Mouse (Mus musculus): ENCODE data around the gene Taf10. TPM values are rescaled to one million over a fixed set of nuclear protein-coding genes. Genes with fewer than 3 reads are reported as not detected.

Taf10 gene
- polyA plus RNA-seq, 1 experiment, result 210 TPM

DNA sequence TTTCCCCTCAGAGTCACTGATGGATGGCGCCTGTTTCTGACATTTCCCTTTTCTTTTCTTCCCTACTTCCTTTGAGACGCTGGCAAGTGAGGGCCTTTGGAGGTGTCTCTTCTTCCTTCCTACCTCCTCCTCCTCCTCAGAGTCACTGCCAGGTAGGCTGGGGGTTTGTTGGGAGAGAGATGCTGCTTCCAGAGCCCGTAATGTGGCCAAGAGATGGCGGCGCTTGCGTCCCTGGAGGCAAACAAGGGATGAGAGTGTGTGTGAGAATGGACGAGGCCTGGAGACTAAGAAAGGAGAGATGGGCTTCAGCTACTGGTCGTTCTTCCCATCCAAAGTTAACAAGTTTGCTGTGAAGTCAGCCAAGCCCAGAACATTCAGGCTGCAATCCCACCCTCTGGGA, 9.3 kb downstream of the Taf10 start:
- H3K9ac ChIP-seq (ENCODE audit: low read depth, poor library complexity, severe bottlenecking), result peak overlapping the region; percentile 95; the same call in 1 of the 2 replicates
- peaks cover 37% of the 10 kb centered on the region for H3K36me3 ChIP-seq (ENCODE audit: control insufficient read depth, insufficient read depth, low read length, poor library complexity, severe bottlenecking)
- H3K4me3 ChIP-seq (ENCODE audit: low read depth, low read length), result no peak overlapping the region
- no peak overlapping the region for H3K27ac ChIP-seq (ENCODE audit: insufficient read depth, low read length)
- H3K27me3 ChIP-seq (ENCODE audit: control insufficient read depth, insufficient read depth, low read length, poor library complexity, severe bottlenecking), result no peaks in the 10 kb centered on the region
- no peaks in the 10 kb centered on the region for H3K9me3 ChIP-seq (replicated peaks; ENCODE audit: control insufficient read depth, insufficient read depth, low read length, poor library complexity, severe bottlenecking)
- TF ChIP-seq POLR2A (IDR thresholded peaks at IDR 0.05; ENCODE audit: insufficient read depth, low read length) (no peak), EP300 (IDR thresholded peaks at IDR 0.05; ENCODE audit: insufficient read depth, low read depth, low read length) (no peak), CTCF (IDR thresholded peaks at IDR 0.05; ENCODE audit: low read depth, low read length) (no peak)
- H3K4me1 ChIP-seq (ENCODE audit: control insufficient read depth, insufficient read depth, low read length), result no peaks in the 10 kb centered on the region

DNA sequence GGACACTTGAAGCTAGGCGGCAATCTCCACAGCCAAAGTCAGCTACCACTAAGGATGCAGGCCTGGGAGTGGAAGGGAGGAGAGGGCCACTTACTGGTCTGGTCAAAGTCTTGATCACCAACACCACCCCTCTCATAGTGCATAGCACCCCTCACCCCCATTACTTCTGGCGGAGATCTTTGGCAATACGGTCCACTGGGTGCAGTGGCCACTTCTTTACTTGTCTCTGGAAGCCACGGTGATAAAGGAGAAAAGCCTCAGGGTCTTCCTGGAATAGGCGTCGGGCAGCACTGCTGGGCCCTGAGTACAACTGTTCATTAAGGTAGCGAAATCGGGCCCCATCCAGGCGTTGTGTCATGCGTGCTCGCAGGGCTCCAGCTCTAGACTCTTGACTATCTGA, 10.3 kb downstream of the Taf10 start:
- TF ChIP-seq EP300 (IDR thresholded peaks at IDR 0.05; ENCODE audit: insufficient read depth, low read depth, low read length) (no peak), CTCF (IDR thresholded peaks at IDR 0.05; ENCODE audit: low read depth, low read length) (no peak), POLR2A (IDR thresholded peaks at IDR 0.05; ENCODE audit: insufficient read depth, low read length) (no peak)
- no peak overlapping the region for H3K27ac ChIP-seq (ENCODE audit: insufficient read depth, low read length)
- H3K9ac ChIP-seq (ENCODE audit: low read depth, poor library complexity, severe bottlenecking), result no peak overlapping the region
- H3K4me1 ChIP-seq (ENCODE audit: control insufficient read depth, insufficient read depth, low read length), result no peaks in the 10 kb centered on the region
- no peak overlapping the region for H3K4me3 ChIP-seq (ENCODE audit: low read depth, low read length)
- peaks cover 42% of the 10 kb centered on the region for H3K36me3 ChIP-seq (ENCODE audit: control insufficient read depth, insufficient read depth, low read length, poor library complexity, severe bottlenecking)
- H3K9me3 ChIP-seq (replicated peaks; ENCODE audit: control insufficient read depth, insufficient read depth, low read length, poor library complexity, severe bottlenecking), result no peaks in the 10 kb centered on the region
- H3K27me3 ChIP-seq (ENCODE audit: control insufficient read depth, insufficient read depth, low read length, poor library complexity, severe bottlenecking), result no peaks in the 10 kb centered on the region

DNA sequence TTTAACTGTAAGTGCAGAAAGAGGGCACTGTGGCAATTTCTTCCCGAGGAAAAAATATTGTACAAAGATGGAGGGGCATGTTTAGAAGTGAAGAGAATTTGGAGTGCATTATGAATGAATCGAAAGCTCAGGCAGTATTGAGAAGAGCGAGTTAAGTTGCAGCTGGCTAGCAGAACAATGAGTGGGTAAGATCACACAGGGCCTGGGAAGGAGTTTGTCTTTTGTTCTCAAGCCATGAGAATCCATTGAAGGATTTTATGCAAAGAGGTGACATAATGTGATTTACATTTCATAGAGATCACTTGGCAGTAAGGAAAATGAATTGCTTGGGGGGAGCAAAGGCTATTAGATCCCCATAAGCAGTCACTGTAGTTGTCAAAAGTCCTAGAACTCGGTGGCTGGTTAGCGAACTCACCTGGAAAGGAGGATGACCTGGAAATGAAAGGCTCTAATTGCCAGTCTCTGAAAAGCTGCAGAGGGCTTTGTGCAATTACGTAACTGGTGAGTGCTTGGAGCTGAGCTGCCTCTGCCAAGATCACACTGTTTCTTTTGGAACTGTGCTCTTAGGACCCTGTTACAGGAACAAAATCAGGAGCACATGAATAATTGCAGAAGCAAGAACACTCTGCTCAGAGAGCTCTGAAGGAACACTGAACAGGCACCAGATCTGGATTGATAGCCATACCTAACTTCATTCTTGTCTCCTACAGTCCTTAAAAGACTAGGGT, 15.3 kb downstream of the Taf10 start:
- Histone ChIP-seq H3K36me3 (ENCODE audit: control insufficient read depth, insufficient read depth, low read length, poor library complexity, severe bottlenecking) (peaks cover 31% of the 10 kb centered on the region), H3K9me3 (replicated peaks; ENCODE audit: control insufficient read depth, insufficient read depth, low read length, poor library complexity, severe bottlenecking) (no peaks in the 10 kb centered on the region), H3K27me3 (ENCODE audit: control insufficient read depth, insufficient read depth, low read length, poor library complexity, severe bottlenecking) (no peaks in the 10 kb centered on the region), H3K9ac (ENCODE audit: low read depth, poor library complexity, severe bottlenecking) (no peak overlapping the region), H3K4me3 (ENCODE audit: low read depth, low read length) (no peak overlapping the region), H3K27ac (ENCODE audit: insufficient read depth, low read length) (no peak overlapping the region), H3K4me1 (ENCODE audit: control insufficient read depth, insufficient read depth, low read length) (no peaks in the 10 kb centered on the region)
- TF ChIP-seq EP300 (IDR thresholded peaks at IDR 0.05; ENCODE audit: insufficient read depth, low read depth, low read length) (no peak), CTCF (IDR thresholded peaks at IDR 0.05; ENCODE audit: low read depth, low read length) (no peak), POLR2A (IDR thresholded peaks at IDR 0.05; ENCODE audit: insufficient read depth, low read length) (no peak)

DNA sequence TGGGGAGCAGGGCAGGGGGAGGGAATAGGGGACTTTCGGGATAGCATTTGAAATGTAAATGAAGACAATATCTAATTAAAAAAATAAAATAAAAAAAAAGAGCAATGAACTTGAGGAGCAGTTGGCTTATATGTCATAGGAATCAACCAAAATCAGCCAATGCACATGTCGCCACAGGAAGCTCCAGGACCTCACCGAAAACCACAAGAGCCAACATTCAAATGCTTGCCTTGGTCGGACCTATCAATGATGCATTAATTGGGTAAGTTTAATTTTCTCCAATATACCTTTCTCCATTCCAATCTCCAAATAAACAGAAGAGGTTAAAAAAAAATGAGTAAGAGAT, 17.2 kb downstream of the Taf10 start:
- TF ChIP-seq CTCF (IDR thresholded peaks at IDR 0.05; ENCODE audit: low read depth, low read length) (no peak), POLR2A (IDR thresholded peaks at IDR 0.05; ENCODE audit: insufficient read depth, low read length) (no peak), EP300 (IDR thresholded peaks at IDR 0.05; ENCODE audit: insufficient read depth, low read depth, low read length) (no peak)
- H3K9me3 ChIP-seq (replicated peaks; ENCODE audit: control insufficient read depth, insufficient read depth, low read length, poor library complexity, severe bottlenecking), result no peaks in the 10 kb centered on the region
- no peaks in the 10 kb centered on the region for H3K27me3 ChIP-seq (ENCODE audit: control insufficient read depth, insufficient read depth, low read length, poor library complexity, severe bottlenecking)
- H3K27ac ChIP-seq (ENCODE audit: insufficient read depth, low read length), result no peak overlapping the region
- no peaks in the 10 kb centered on the region for H3K4me1 ChIP-seq (ENCODE audit: control insufficient read depth, insufficient read depth, low read length)
- H3K36me3 ChIP-seq (ENCODE audit: control insufficient read depth, insufficient read depth, low read length, poor library complexity, severe bottlenecking), result peaks cover 12% of the 10 kb centered on the region
- H3K4me3 ChIP-seq (ENCODE audit: low read depth, low read length), result no peak overlapping the region
- H3K9ac ChIP-seq (ENCODE audit: low read depth, poor library complexity, severe bottlenecking), result no peak overlapping the region

DNA sequence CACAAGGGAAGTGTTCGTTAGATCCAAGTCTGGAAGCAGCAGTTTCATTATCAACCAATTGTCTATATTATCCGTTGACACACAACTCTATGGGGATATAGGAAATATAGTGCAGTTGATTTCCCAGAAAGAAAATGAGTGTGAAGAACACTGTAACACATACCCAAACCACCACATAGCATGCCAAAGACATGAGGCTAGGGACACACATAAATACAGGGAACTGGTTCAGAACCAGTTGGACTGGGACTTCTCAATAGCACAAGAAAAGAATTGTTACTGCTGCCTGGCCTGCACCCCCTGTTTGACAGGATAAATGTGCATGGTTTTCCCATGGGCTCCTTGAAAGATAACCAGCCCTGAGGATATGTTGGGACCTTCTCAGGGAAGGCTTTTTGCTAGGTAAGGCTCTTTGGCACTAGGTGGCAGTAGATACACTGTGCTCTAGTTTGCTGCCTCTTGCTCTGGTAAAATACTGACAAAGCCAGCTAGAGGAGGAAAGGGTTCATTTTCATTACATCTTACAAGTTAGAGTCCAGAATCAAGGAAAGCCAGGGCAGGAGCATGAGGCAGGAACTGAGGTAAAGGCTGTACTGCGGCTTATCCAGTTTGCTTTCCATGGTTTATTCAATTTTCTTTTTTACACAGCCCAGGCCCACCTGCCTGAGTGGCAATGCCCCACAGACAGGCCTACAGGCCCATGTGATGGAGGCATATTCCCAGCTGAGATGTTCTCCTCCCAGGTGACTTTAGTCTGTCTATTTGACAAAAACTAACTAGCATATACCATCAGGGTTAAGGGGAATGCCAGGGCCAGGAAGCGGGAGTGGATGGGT, 17.8 kb downstream of the Taf10 start:
- TF ChIP-seq POLR2A (IDR thresholded peaks at IDR 0.05; ENCODE audit: insufficient read depth, low read length) (no peak), EP300 (IDR thresholded peaks at IDR 0.05; ENCODE audit: insufficient read depth, low read depth, low read length) (no peak)
- Histone ChIP-seq H3K9ac (ENCODE audit: low read depth, poor library complexity, severe bottlenecking) (no peak overlapping the region), H3K27me3 (ENCODE audit: control insufficient read depth, insufficient read depth, low read length, poor library complexity, severe bottlenecking) (no peaks in the 10 kb centered on the region), H3K4me1 (ENCODE audit: control insufficient read depth, insufficient read depth, low read length) (no peaks in the 10 kb centered on the region), H3K36me3 (ENCODE audit: control insufficient read depth, insufficient read depth, low read length, poor library complexity, severe bottlenecking) (peaks cover 8% of the 10 kb centered on the region), H3K9me3 (replicated peaks; ENCODE audit: control insufficient read depth, insufficient read depth, low read length, poor library complexity, severe bottlenecking) (no peaks in the 10 kb centered on the region), H3K4me3 (ENCODE audit: low read depth, low read length) (no peak overlapping the region), H3K27ac (ENCODE audit: insufficient read depth, low read length) (no peak overlapping the region)

DNA sequence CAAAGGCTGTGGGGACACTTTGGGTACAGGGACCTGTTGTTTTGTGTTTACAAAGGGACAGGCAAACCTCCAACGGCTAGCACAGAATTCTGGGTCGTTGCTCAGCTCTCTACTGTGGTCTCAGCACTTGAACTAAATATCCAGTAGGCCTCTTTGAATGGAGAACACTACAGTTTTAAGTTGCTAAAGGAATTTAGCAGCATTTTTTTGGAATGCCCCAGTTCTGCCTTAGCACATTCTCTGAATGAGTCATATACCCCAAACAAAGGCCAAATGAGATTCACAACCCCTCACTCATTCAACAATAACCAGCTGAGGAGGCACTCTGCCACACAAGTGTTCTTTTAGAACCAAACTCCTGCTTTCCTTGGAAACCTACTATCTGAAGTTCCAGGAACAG, 22.2 kb downstream of the Taf10 start:
- Histone ChIP-seq H3K4me3 (ENCODE audit: low read depth, low read length) (no peak overlapping the region), H3K4me1 (ENCODE audit: control insufficient read depth, insufficient read depth, low read length) (no peaks in the 10 kb centered on the region), H3K27ac (ENCODE audit: insufficient read depth, low read length) (no peak overlapping the region), H3K9ac (ENCODE audit: low read depth, poor library complexity, severe bottlenecking) (no peak overlapping the region), H3K9me3 (replicated peaks; ENCODE audit: control insufficient read depth, insufficient read depth, low read length, poor library complexity, severe bottlenecking) (no peaks in the 10 kb centered on the region), H3K27me3 (ENCODE audit: control insufficient read depth, insufficient read depth, low read length, poor library complexity, severe bottlenecking) (no peaks in the 10 kb centered on the region), H3K36me3 (ENCODE audit: control insufficient read depth, insufficient read depth, low read length, poor library complexity, severe bottlenecking) (no peaks in the 10 kb centered on the region)
- TF ChIP-seq CTCF (IDR thresholded peaks at IDR 0.05; ENCODE audit: low read depth, low read length) (no peak), EP300 (IDR thresholded peaks at IDR 0.05; ENCODE audit: insufficient read depth, low read depth, low read length) (no peak), POLR2A (IDR thresholded peaks at IDR 0.05; ENCODE audit: insufficient read depth, low read length) (no peak)

Data from ES-Bruce4 (cell line).